Mouse (Mus musculus) midbrain, embryonic 14.5 days (tissue): ENCODE results near the gene H2-M10.2. TPM values are rescaled to one million over a fixed set of nuclear protein-coding genes. Genes with fewer than 3 reads are reported as not detected.

ENCODE experiments used
- ATAC-seq: fragments of 200-750 bp; cut with Nextera tagmentation; 2 replicates; pipeline ENCODE4 v1.8.0; 2017; ENCODE audit warnings: moderate number of reproducible peaks, moderate library complexity; ENCODE audit not compliant: low FRiP score, low TSS enrichment
- DNase-seq: peaks from one replicate; pipeline ENCODE4 v3.0.0-alpha.2; 2015
- H3K27ac ChIP-seq: fragments of 300-500 bp; sonication (generic); replicated peaks from 2 replicates; pipeline ENCODE4 v1.5.1; 2014; ENCODE audit warnings: mild to moderate bottlenecking, low read depth, low read length, moderate library complexity
- H3K27me3 ChIP-seq: fragments of 300-500 bp; sonication (generic); 2 replicates; pipeline ENCODE4 v1.6.1; 2014; ENCODE audit warnings: low read length, control low read depth, mixed read lengths; ENCODE audit not compliant: control insufficient read depth, insufficient read depth
- H3K36me3 ChIP-seq: fragments of 300-500 bp; sonication (generic); 2 replicates; pipeline ENCODE4 v1.6.1; 2014; ENCODE audit warnings: low read length, control low read depth; ENCODE audit not compliant: control insufficient read depth, insufficient read depth
- H3K4me1 ChIP-seq: fragments of 300-500 bp; sonication (generic); 2 replicates; pipeline ENCODE4 v1.6.1; 2014; ENCODE audit warnings: mild to moderate bottlenecking, antibody characterized with exemption, low read length, control low read depth; ENCODE audit not compliant: control insufficient read depth, insufficient read depth
- H3K4me2 ChIP-seq: fragments of 300-500 bp; sonication (generic); 2 replicates; pipeline ENCODE4 v1.6.1; 2014; ENCODE audit warnings: mild to moderate bottlenecking, low read length, moderate library complexity
- H3K4me3 ChIP-seq: fragments of 300-500 bp; sonication (generic); replicated peaks from 2 replicates; pipeline ENCODE4 v1.5.1; 2014; ENCODE audit warnings: low read depth, low read length
- H3K9ac ChIP-seq: fragments of 300-500 bp; sonication (generic); replicated peaks from 2 replicates; pipeline ENCODE4 v1.6.1; 2014; ENCODE audit warnings: mild to moderate bottlenecking, low read length, moderate library complexity
- H3K9me3 ChIP-seq: fragments of 300-500 bp; sonication (generic); 2 replicates; pipeline ENCODE4 v1.6.1; 2016; ENCODE audit warnings: low read length, control low read depth, mixed read lengths; ENCODE audit not compliant: control insufficient read depth
- WGBS: fragments of 180-500 bp; shearing (Covaris S2); extraction: QIAGEN DNeasy Blood & Tissue Kit; methylation state at CpG from one replicate; pipeline ENCODE4 v1.1.7; 2014; 5-methylcytosine and 5-hydroxymethylcytosine counted together
- polyA plus RNA-seq: library from polyadenylated mRNA; unstranded; fragments of >200 nt; fragmentation: Nextera tagmentation; extraction: Ambion mirVana; gene quantifications from 2 replicates; pipeline ENCODE4 v1.2.1, GENCODE M21; 2014

The H2-M10.2 gene
- polyA plus RNA-seq, 1 experiment from 2014 or later = 0.25 TPM

- WGBS = 94% methylated on average over 4 of the region's 4 CpGs
- DNase-seq = no peak
- peaks cover 19% of the 10 kb centered on the region for H3K36me3 ChIP-seq
- no peak overlapping the region for H3K9ac ChIP-seq
- peaks cover 23% of the 10 kb centered on the region for H3K4me1 ChIP-seq
- no peak overlapping the region for H3K4me3 ChIP-seq
- no peak overlapping the region for H3K27ac ChIP-seq
- no peaks in the 10 kb centered on the region for H3K27me3 ChIP-seq
- no peaks in the 10 kb centered on the region for H3K9me3 ChIP-seq
- ATAC-seq = no peak
- no peak overlapping the region for H3K4me2 ChIP-seq
These were observed 11.5 kb downstream of the H2-M10.2 start for GRCm38 (mm10) chr17:36274776-36275175.

- WGBS = 96% methylated on average over 4 of the region's 4 CpGs
- DNase-seq (no peak), ATAC-seq (no peak)
- Histone ChIP-seq H3K27ac (no peak overlapping the region), H3K4me1 (peaks cover 23% of the 10 kb centered on the region), H3K4me2 (no peak overlapping the region), H3K27me3 (no peaks in the 10 kb centered on the region), H3K36me3 (peaks cover 16% of the 10 kb centered on the region), H3K4me3 (no peak overlapping the region), H3K9ac (no peak overlapping the region), H3K9me3 (no peaks in the 10 kb centered on the region)
These were observed 12.5 kb downstream of the H2-M10.2 start for GRCm38 (mm10) chr17:36273796-36274195.

- 84% methylated on average over 9 of the region's 9 CpGs for WGBS
- peak overlapping the region; percentile 93; the same call in 1 of the 2 replicates for H3K9ac ChIP-seq
- H3K4me1 ChIP-seq = peaks cover 23% of the 10 kb centered on the region
- no peak overlapping the region for H3K27ac ChIP-seq
- DNase-seq = no peak
- H3K36me3 ChIP-seq = peaks cover 19% of the 10 kb centered on the region
- peak overlapping the region; percentile 89 for H3K4me2 ChIP-seq
- ATAC-seq = no peak
- no peaks in the 10 kb centered on the region for H3K9me3 ChIP-seq
- no peaks in the 10 kb centered on the region for H3K27me3 ChIP-seq
- peak overlapping the region; percentile 90 for H3K4me3 ChIP-seq
These were observed 13.5 kb downstream of the H2-M10.2 start for GRCm38 (mm10) chr17:36272643-36273366.

GRCm38 (mm10) chr17:36271586-36272256 lies 14.6 kb downstream of the H2-M10.2 start, which contains the start of gene Trim39:
TSS of gene Trim39 (minus strand) at chr17:36272247.
- peak within 1 kb of the TSS; percentile 89 for H3K4me2 ChIP-seq
- H3K27ac ChIP-seq = peak within 1 kb of the TSS; percentile 97
- 2% methylated on average over 43 of the region's 43 CpGs for WGBS
- peak within 1 kb of the TSS; percentile 93 for H3K9ac ChIP-seq
- peaks cover 30% of the 10 kb centered on the region for H3K36me3 ChIP-seq
- H3K4me1 ChIP-seq = peaks cover 23% of the 10 kb centered on the region
- H3K27me3 ChIP-seq = no peaks in the 10 kb centered on the region
- H3K9me3 ChIP-seq = no peaks in the 10 kb centered on the region
- peak; percentile 88 for DNase-seq
- peak within 1 kb of the TSS; percentile 90 for H3K4me3 ChIP-seq
- peak; percentile 85 for ATAC-seq

GRCm38 (mm10) chr17:36270956-36271585 lies 15.2 kb downstream of the H2-M10.2 start:
- Histone ChIP-seq H3K9ac (peak overlapping the region; percentile 93), H3K27me3 (no peaks in the 10 kb centered on the region), H3K36me3 (peaks cover 32% of the 10 kb centered on the region), H3K27ac (peak overlapping the region; percentile 97), H3K9me3 (no peaks in the 10 kb centered on the region), H3K4me2 (peak overlapping the region; percentile 89), H3K4me3 (peak overlapping the region; percentile 90), H3K4me1 (peaks cover 23% of the 10 kb centered on the region)
- ATAC-seq = peak; percentile 93
- DNase-seq = peak; percentile 94
- under 1% methylated on average over 81 of the region's 84 CpGs for WGBS

- Histone ChIP-seq H3K36me3 (peaks cover 71% of the 10 kb centered on the region), H3K4me2 (no peak overlapping the region), H3K27ac (no peak overlapping the region), H3K4me1 (peaks cover 9% of the 10 kb centered on the region), H3K9ac (no peak overlapping the region), H3K4me3 (no peak overlapping the region), H3K9me3 (no peaks in the 10 kb centered on the region), H3K27me3 (no peaks in the 10 kb centered on the region)
- DNase-seq (no peak), ATAC-seq (no peak)
- WGBS = 83% methylated on average over 5 of the region's 5 CpGs
These were observed 20.5 kb downstream of the H2-M10.2 start for GRCm38 (mm10) chr17:36265834-36266233.

GRCm38 (mm10) chr17:36264273-36264925 lies 21.9 kb downstream of the H2-M10.2 start:
- DNase-seq (no peak), ATAC-seq (no peak)
- H3K4me3 ChIP-seq = no peak overlapping the region
- no peaks in the 10 kb centered on the region for H3K9me3 ChIP-seq
- H3K4me1 ChIP-seq = no peaks in the 10 kb centered on the region
- H3K27ac ChIP-seq = no peak overlapping the region
- H3K36me3 ChIP-seq = peaks cover 86% of the 10 kb centered on the region
- H3K9ac ChIP-seq = no peak overlapping the region
- WGBS = 95% methylated on average over 3 of the region's 3 CpGs
- H3K27me3 ChIP-seq = no peaks in the 10 kb centered on the region
- H3K4me2 ChIP-seq = no peak overlapping the region

- no peaks in the 10 kb centered on the region for H3K9me3 ChIP-seq
- no peak overlapping the region for H3K9ac ChIP-seq
- H3K4me2 ChIP-seq = no peak overlapping the region
- H3K27ac ChIP-seq = no peak overlapping the region
- no peak overlapping the region for H3K4me3 ChIP-seq
- H3K36me3 ChIP-seq = peaks cover 80% of the 10 kb centered on the region
- no peaks in the 10 kb centered on the region for H3K27me3 ChIP-seq
- ATAC-seq = no peak
- peaks cover 4% of the 10 kb centered on the region for H3K4me1 ChIP-seq
- DNase-seq = no peak
- WGBS = 95% methylated on average over 9 of the region's 9 CpGs
These were observed 24.7 kb downstream of the H2-M10.2 start for GRCm38 (mm10) chr17:36261511-36262166.
